Mouse (Mus musculus) kidney, adult 2 months (tissue): ENCODE results near the gene Setd2. TPM values are rescaled to one million over a fixed set of nuclear protein-coding genes. Genes with fewer than 3 reads are reported as not detected.
A peak's percentile ranks its signal among the peaks of the same experiment; 100 is the strongest.

ENCODE experiments used
- DNase-seq: peaks from one replicate; pipeline ENCODE4 v3.0.0; 2021
- H3K27ac ChIP-seq: fragments of 200-500 bp; 2 replicates; pipeline ENCODE4 v1.5.1; 2012; ENCODE audit warnings: low read depth, low read length, control low read depth, inconsistent platforms; ENCODE audit not compliant: insufficient read depth
- H3K27me3 ChIP-seq: fragments of 200-500 bp; replicated peaks from 2 replicates; pipeline ENCODE4 v1.6.1; 2012; ENCODE audit warnings: mild to moderate bottlenecking, moderate library complexity, low read length, inconsistent platforms; ENCODE audit not compliant: control insufficient read depth, insufficient read depth
- H3K36me3 ChIP-seq: fragments of 200-500 bp; 2 replicates; pipeline ENCODE4 v1.6.1; 2012; ENCODE audit warnings: mild to moderate bottlenecking, moderate library complexity, low read length, inconsistent platforms; ENCODE audit not compliant: control insufficient read depth, insufficient read depth
- H3K4me1 ChIP-seq: fragments of 200-500 bp; 2 replicates; pipeline ENCODE4 v1.6.1; 2011; ENCODE audit warnings: low read length; ENCODE audit not compliant: control insufficient read depth, insufficient read depth
- H3K4me3 ChIP-seq: fragments of 200-500 bp; 2 replicates; pipeline ENCODE4 v1.5.1; 2011; ENCODE audit warnings: mild to moderate bottlenecking, low read depth, low read length, control low read depth; ENCODE audit not compliant: insufficient read depth
- CTCF ChIP-seq: fragments of 200-500 bp; conservative IDR thresholded peaks from 2 replicates; pipeline ENCODE4 v1.5.1; 2011; ENCODE audit warnings: low read depth, mild to moderate bottlenecking, control low read depth, low read length, moderate library complexity, mixed read lengths; ENCODE audit not compliant: insufficient read depth, insufficient read length
- POLR2A ChIP-seq: fragments of 200-500 bp; IDR thresholded peaks from one replicate; pipeline ENCODE4 v1.6.1; 2011; ENCODE audit warnings: low read depth, low read length, control low read depth
- WGBS: fragments of 180-500 bp; shearing (Covaris S2); methylation state at CpG from one replicate; pipeline ENCODE4 v1.1.7; 2018; 5-methylcytosine and 5-hydroxymethylcytosine counted together
- polyA plus RNA-seq: library from polyadenylated mRNA; depleted of rRNA; stranded (reverse); fragments of >200 nt; gene quantifications from 2 replicates; pipeline ENCODE4 v1.2.3, GENCODE M21; 2012

Setd2 gene
- polyA plus RNA-seq, 1 experiment = 37.6 TPM

GRCm38 (mm10) chr9:110631651-110632275 lies 99.4 kb downstream of the Setd2 start:
- no peaks in the 10 kb centered on the region for H3K4me1 ChIP-seq
- 71% methylated on average over 30 of the region's 30 CpGs for WGBS
- no peaks in the 10 kb centered on the region for H3K27me3 ChIP-seq
- no peak for DNase-seq
- peaks cover 2% of the 10 kb centered on the region; the same call in 1 of the 2 replicates for H3K36me3 ChIP-seq
- no peak overlapping the region for H3K4me3 ChIP-seq
- H3K27ac ChIP-seq = no peak overlapping the region
- TF ChIP-seq POLR2A (no peak), CTCF (no peak)

- Histone ChIP-seq H3K4me3 (no peak overlapping the region), H3K4me1 (no peaks in the 10 kb centered on the region), H3K36me3 (peaks cover 2% of the 10 kb centered on the region; the same call in 1 of the 2 replicates), H3K27ac (no peak overlapping the region), H3K27me3 (no peaks in the 10 kb centered on the region)
- WGBS = 84% methylated on average over 15 of the region's 15 CpGs
- TF ChIP-seq CTCF (no peak), POLR2A (no peak)
- no peak for DNase-seq
Measured at GRCm38 (mm10) chr9:110632671-110633070, 100.3 kb downstream of the Setd2 start.

GRCm38 (mm10) chr9:110633882-110634281 lies 101.5 kb downstream of the Setd2 start:
- no peaks in the 10 kb centered on the region for H3K4me1 ChIP-seq
- H3K36me3 ChIP-seq = peaks cover 2% of the 10 kb centered on the region; the same call in 1 of the 2 replicates
- H3K27me3 ChIP-seq = no peaks in the 10 kb centered on the region
- no peak overlapping the region for H3K4me3 ChIP-seq
- WGBS = 75% methylated on average over 17 of the region's 17 CpGs
- DNase-seq = no peak
- TF ChIP-seq CTCF (no peak), POLR2A (no peak)
- no peak overlapping the region for H3K27ac ChIP-seq

- DNase-seq = peak; percentile 89
- Histone ChIP-seq H3K4me1 (no peaks in the 10 kb centered on the region), H3K36me3 (peaks cover 2% of the 10 kb centered on the region; the same call in 1 of the 2 replicates)
Measured at GRCm38 (mm10) chr9:110635225-110635624, 102.8 kb downstream of the Setd2 start.

GRCm38 (mm10) chr9:110638611-110639021 lies 106.2 kb downstream of the Setd2 start:
- 84% methylated on average over 10 of the region's 10 CpGs for WGBS
- H3K27me3 ChIP-seq = no peaks in the 10 kb centered on the region

More at GRCm38 (mm10) chr9:110635225-110635624, 102.8 kb downstream of the Setd2 start:
- Histone ChIP-seq H3K27me3 (no peaks in the 10 kb centered on the region), H3K27ac (no peak overlapping the region), H3K4me3 (no peak overlapping the region)
- 18% methylated on average over 19 of the region's 19 CpGs for WGBS
- TF ChIP-seq POLR2A (no peak), CTCF (peak; percentile 93)

GRCm38 (mm10) chr9:110641006-110641405 lies 108.6 kb downstream of the Setd2 start:
- H3K4me3 ChIP-seq = no peak overlapping the region
- DNase-seq = no peak
- peaks cover 10% of the 10 kb centered on the region for H3K4me1 ChIP-seq
- H3K27me3 ChIP-seq = no peaks in the 10 kb centered on the region
- no peak for TF ChIP-seq CTCF
- TF ChIP-seq POLR2A = no peak
- no peaks in the 10 kb centered on the region; the same call in 1 of the 2 replicates for H3K36me3 ChIP-seq
- H3K27ac ChIP-seq = no peak overlapping the region
- WGBS = 73% methylated on average over 5 of the region's 5 CpGs

More at GRCm38 (mm10) chr9:110638611-110639021, 106.2 kb downstream of the Setd2 start:
- DNase-seq = no peak
- H3K4me3 ChIP-seq = no peak overlapping the region
- H3K4me1 ChIP-seq = peaks cover 4% of the 10 kb centered on the region
- H3K36me3 ChIP-seq = peaks cover 2% of the 10 kb centered on the region; the same call in 1 of the 2 replicates
- TF ChIP-seq CTCF = no peak
- no peak overlapping the region for H3K27ac ChIP-seq

- peaks cover 10% of the 10 kb centered on the region for H3K4me1 ChIP-seq
- peak; percentile 51 for DNase-seq
- WGBS = 32% methylated on average over 5 of the region's 5 CpGs
- no peak overlapping the region for H3K4me3 ChIP-seq
- no peaks in the 10 kb centered on the region for H3K27me3 ChIP-seq
- H3K36me3 ChIP-seq = no peaks in the 10 kb centered on the region; the same call in 1 of the 2 replicates
- TF ChIP-seq CTCF (no peak), POLR2A (no peak)
- no peak overlapping the region; the same call in 1 of the 2 replicates for H3K27ac ChIP-seq
Measured at GRCm38 (mm10) chr9:110642812-110643524, 110.6 kb downstream of the Setd2 start.
